Mouse (Mus musculus) lung, postnatal 0 days (tissue): Measurements from ENCODE around the gene Tmprss7. TPM values are rescaled to one million over a fixed set of nuclear protein-coding genes. Genes with fewer than 3 reads are reported as not detected.

Source experiments
- ATAC-seq: fragments of 200-750 bp; cut with Nextera tagmentation; 2 replicates; pipeline ENCODE4 v1.8.0; 2017; ENCODE audit warnings: moderate library complexity
- DNase-seq: peaks from one replicate; pipeline ENCODE4 v3.0.0-alpha.2; 2016; ENCODE audit warnings: low spot score
- H3K27ac ChIP-seq: fragments of 300-500 bp; sonication (generic); 2 replicates; pipeline ENCODE4 v1.5.1; 2014; ENCODE audit warnings: antibody characterized with exemption, mild to moderate bottlenecking, low read length, mixed read lengths
- H3K27me3 ChIP-seq: fragments of 300-500 bp; sonication (generic); replicated peaks from 2 replicates; pipeline ENCODE4 v1.6.1; 2014; ENCODE audit warnings: low read length, mixed read lengths; ENCODE audit not compliant: insufficient read depth
- H3K36me3 ChIP-seq: fragments of 300-500 bp; sonication (generic); 2 replicates; pipeline ENCODE4 v1.6.1; 2014; ENCODE audit warnings: low read length, mixed read lengths; ENCODE audit not compliant: insufficient read depth
- H3K4me1 ChIP-seq: fragments of 300-500 bp; sonication (generic); 2 replicates; pipeline ENCODE4 v1.6.1; 2014; ENCODE audit warnings: antibody characterized with exemption, low read depth, low read length, mixed read lengths; ENCODE audit not compliant: insufficient read depth
- H3K4me2 ChIP-seq: fragments of 300-500 bp; sonication (generic); replicated peaks from 2 replicates; pipeline ENCODE4 v1.6.1; 2014; ENCODE audit warnings: low read depth, mild to moderate bottlenecking, low read length, moderate library complexity, mixed read lengths
- H3K4me3 ChIP-seq: fragments of 300-500 bp; sonication (generic); 2 replicates; pipeline ENCODE4 v1.5.1; 2014; ENCODE audit warnings: low read depth, low read length
- H3K9ac ChIP-seq: fragments of 300-500 bp; sonication (generic); replicated peaks from 2 replicates; pipeline ENCODE4 v1.6.1; 2014; ENCODE audit warnings: low read depth, mild to moderate bottlenecking
- H3K9me3 ChIP-seq: fragments of 300-500 bp; sonication (generic); 2 replicates; pipeline ENCODE4 v1.6.1; 2016; ENCODE audit warnings: low read length, mixed read lengths
- CTCF ChIP-seq: IDR thresholded peaks from 2 replicates; pipeline ENCODE4 v1.5.1; 2016; ENCODE audit warnings: antibody characterized with exemption, mild to moderate bottlenecking
- EP300 ChIP-seq: IDR thresholded peaks from 2 replicates; pipeline ENCODE4 v1.6.1; 2016; ENCODE audit warnings: antibody characterized with exemption, mild to moderate bottlenecking, control low read depth
- WGBS: fragments of 180-500 bp; shearing (Covaris S2); extraction: QIAGEN DNeasy Blood & Tissue Kit; methylation state at CpG from one replicate; pipeline ENCODE4 v1.1.7; 2014; 5-methylcytosine and 5-hydroxymethylcytosine counted together
- polyA plus RNA-seq: library from polyadenylated mRNA; unstranded; fragments of >200 nt; fragmentation: Nextera tagmentation; extraction: Ambion mirVana; gene quantifications from 2 replicates; pipeline ENCODE4 v1.2.1, GENCODE M21; 2015

Gene Tmprss7
- polyA plus RNA-seq, 1 experiment from 2014 or later: 0.10 TPM

- Histone ChIP-seq H3K4me1 (no peaks in the 10 kb centered on the region), H3K4me2 (no peak overlapping the region), H3K27ac (no peak overlapping the region), H3K4me3 (no peak overlapping the region), H3K36me3 (no peaks in the 10 kb centered on the region), H3K9ac (no peak overlapping the region), H3K27me3 (no peaks in the 10 kb centered on the region), H3K9me3 (no peaks in the 10 kb centered on the region)
- TF ChIP-seq CTCF (no peak), EP300 (no peak)
- DNase-seq (peak; percentile 64), ATAC-seq (peak; percentile 54; the same call in 1 of the 2 replicates)
- whole genome bisulfite sequencing: 47% methylated on average over 10 of the region's 10 CpGs
These were observed 53.2 kb downstream of the Tmprss7 start for GRCm38 (mm10) chr16:45640070-45640762.

GRCm38 (mm10) chr16:45635826-45636225, 57.6 kb downstream of the Tmprss7 start:
- DNase-seq (no peak), ATAC-seq (no peak)
- no peak overlapping the region for H3K4me3 ChIP-seq
- no peaks in the 10 kb centered on the region for H3K4me1 ChIP-seq
- no peak overlapping the region for H3K4me2 ChIP-seq
- H3K27me3 ChIP-seq: no peaks in the 10 kb centered on the region
- H3K9ac ChIP-seq: no peak overlapping the region
- no peak overlapping the region for H3K27ac ChIP-seq
- no peaks in the 10 kb centered on the region for H3K9me3 ChIP-seq
- TF ChIP-seq EP300 (no peak), CTCF (no peak)
- 70% methylated on average over 2 of the region's 2 CpGs for WGBS
- H3K36me3 ChIP-seq: no peaks in the 10 kb centered on the region

GRCm38 (mm10) chr16:45632420-45632819, 61.0 kb downstream of the Tmprss7 start:
- DNase-seq (no peak), ATAC-seq (no peak)
- no peak overlapping the region for H3K4me3 ChIP-seq
- H3K9me3 ChIP-seq: no peaks in the 10 kb centered on the region
- no peaks in the 10 kb centered on the region for H3K36me3 ChIP-seq
- H3K27ac ChIP-seq: no peak overlapping the region
- 64% methylated on average over 4 of the region's 4 CpGs for WGBS
- H3K27me3 ChIP-seq: no peaks in the 10 kb centered on the region
- no peak overlapping the region for H3K9ac ChIP-seq
- TF ChIP-seq CTCF: no peak
- no peak for TF ChIP-seq EP300
- H3K4me2 ChIP-seq: no peak overlapping the region
- H3K4me1 ChIP-seq: no peaks in the 10 kb centered on the region

GRCm38 (mm10) chr16:45630347-45630960, 63.0 kb downstream of the Tmprss7 start:
- no peak overlapping the region for H3K27ac ChIP-seq
- no peaks in the 10 kb centered on the region for H3K27me3 ChIP-seq
- TF ChIP-seq CTCF (peak; percentile 91), EP300 (no peak)
- no peaks in the 10 kb centered on the region for H3K4me1 ChIP-seq
- H3K4me3 ChIP-seq: no peak overlapping the region
- no peak overlapping the region for H3K4me2 ChIP-seq
- no peaks in the 10 kb centered on the region for H3K36me3 ChIP-seq
- no peaks in the 10 kb centered on the region for H3K9me3 ChIP-seq
- DNase-seq (peak; percentile 83), ATAC-seq (peak; percentile 60; the same call in 1 of the 2 replicates)
- WGBS: 54% methylated on average over 5 of the region's 5 CpGs
- no peak overlapping the region for H3K9ac ChIP-seq

GRCm38 (mm10) chr16:45629497-45630105, 63.9 kb downstream of the Tmprss7 start:
- ATAC-seq: peak; percentile 48
- H3K27ac ChIP-seq: no peak overlapping the region

GRCm38 (mm10) chr16:45625342-45625741, 68.1 kb downstream of the Tmprss7 start:
- TF ChIP-seq EP300: no peak
- no peak for TF ChIP-seq CTCF
- 76% methylated on average over 2 of the region's 2 CpGs for WGBS
- DNase-seq (no peak), ATAC-seq (no peak)
- H3K4me1 ChIP-seq: no peaks in the 10 kb centered on the region
- H3K27me3 ChIP-seq: no peaks in the 10 kb centered on the region
- no peak overlapping the region for H3K4me3 ChIP-seq
- no peak overlapping the region for H3K4me2 ChIP-seq
- H3K9me3 ChIP-seq: no peaks in the 10 kb centered on the region
- no peak overlapping the region for H3K27ac ChIP-seq
- no peaks in the 10 kb centered on the region for H3K36me3 ChIP-seq
- H3K9ac ChIP-seq: no peak overlapping the region

More at GRCm38 (mm10) chr16:45629497-45630105, 63.9 kb downstream of the Tmprss7 start:
- Histone ChIP-seq H3K36me3 (no peaks in the 10 kb centered on the region), H3K9me3 (no peaks in the 10 kb centered on the region), H3K4me1 (no peaks in the 10 kb centered on the region), H3K4me2 (no peak overlapping the region), H3K9ac (no peak overlapping the region), H3K27me3 (no peaks in the 10 kb centered on the region), H3K4me3 (no peak overlapping the region)
- WGBS: 45% methylated on average over 8 of the region's 8 CpGs
- peak; percentile 40 for TF ChIP-seq CTCF
- TF ChIP-seq EP300: no peak
- DNase-seq: peak; percentile 37
